Mouse (Mus musculus): ENCODE measurements around the gene Tmem92. TPM values are rescaled to one million over a fixed set of nuclear protein-coding genes. Genes with fewer than 3 reads are reported as not detected.

Gene Tmem92
- total RNA-seq, 2 experiments from 2014 or later = not detected

- no peak for DNase-seq
Observed at GRCm38 (mm10) chr11:94728545-94728944, 54.0 kb downstream of the Tmem92 start.

- DNase-seq = no peak
Observed at GRCm38 (mm10) chr11:94727306-94727705, 55.2 kb downstream of the Tmem92 start.

Other genes starting within 250 kb of the Tmem92 start
- 10 to 100 TPM in 1 of 2 experiments, 1 to 10 TPM in 1; 8.5 to 10.3 TPM for gene Rsad1, start 233.4 kb downstream of the Tmem92 start, total RNA-seq (2021)
- 1 to 10 TPM; 1.4 to 3.2 TPM for gene Chad, start 217.7 kb downstream of the Tmem92 start, total RNA-seq (2021)
- 10 to 100 TPM; 30.4 to 33.5 TPM for gene Acsf2, start 180.8 kb downstream of the Tmem92 start, total RNA-seq (2021)
- 10 to 100 TPM; 32.0 to 32.6 TPM for gene Lrrc59, start 152.9 kb downstream of the Tmem92 start, total RNA-seq (2021)
- gene Mrpl27, start 128.9 kb downstream of the Tmem92 start, total RNA-seq (2021) = 10 to 100 TPM; 60.9 to 62.7 TPM
- under 1 TPM; 0.10 to 0.23 TPM for gene Eme1, start 128.7 kb downstream of the Tmem92 start, total RNA-seq (2021)
- gene Xylt2, start 105.2 kb downstream of the Tmem92 start, total RNA-seq (2021) = 1 to 10 TPM; 6.1 to 6.9 TPM
- not detected for gene Gm11541, start 78.2 kb downstream of the Tmem92 start, total RNA-seq (2021)
- 1 to 10 TPM in 1 of 2 experiments, under 1 TPM in 1; 0.98 to 1.1 TPM for gene Cdc34b, start 40.9 kb downstream of the Tmem92 start, total RNA-seq (2021)
- 10 to 100 TPM; 43.0 to 53.3 TPM for gene Col1a1, start 153.5 kb upstream of the Tmem92 start, total RNA-seq (2021)
- not detected for gene Hils1, start 184.9 kb upstream of the Tmem92 start, total RNA-seq (2021)
- gene Sgca, start 193.6 kb upstream of the Tmem92 start, total RNA-seq (2021) = 100 to 1,000 TPM; 182 to 184 TPM
- gene Ppp1r9b, start 208.3 kb upstream of the Tmem92 start, total RNA-seq (2021) = 10 to 100 TPM; 44.8 to 47.2 TPM
- gene Samd14, start 227.2 kb upstream of the Tmem92 start, total RNA-seq (2021) = 1 to 10 TPM; 1.1 to 1.9 TPM

All from heart, adult 18-20 months (tissue).